Mouse (Mus musculus): ENCODE measurements around the gene Smg1.
A peak's percentile ranks its signal among the peaks of the same experiment; 100 is the strongest.

The Smg1 gene

GRCm38 (mm10) chr7:118154150-118154549 lies 89.3 kb downstream of the Smg1 start:
- DNase-seq (ENCODE audit: low read depth, low spot score), result no peak

- DNase-seq (ENCODE audit: low read depth, low spot score), result no peak
These were observed 99.9 kb downstream of the Smg1 start for GRCm38 (mm10) chr7:118143602-118144001.

GRCm38 (mm10) chr7:118143123-118143522 lies 100.3 kb downstream of the Smg1 start:
- DNase-seq (ENCODE audit: low read depth, low spot score), result no peak

- DNase-seq (ENCODE audit: low read depth, low spot score), result no peak
These were observed 102.2 kb downstream of the Smg1 start for GRCm38 (mm10) chr7:118141271-118141670.

GRCm38 (mm10) chr7:118135128-118135527 lies 108.3 kb downstream of the Smg1 start:
- no peak for DNase-seq (ENCODE audit: low read depth, low spot score)

- peak; percentile 99 for DNase-seq (ENCODE audit: low read depth, low spot score)
These were observed 113.9 kb downstream of the Smg1 start, which contains the start of gene Arl6ip1 for GRCm38 (mm10) chr7:118129430-118130041. Gene Arl6ip1, minus strand, starts transcription at chr7:118129662.

- DNase-seq (ENCODE audit: low read depth, low spot score), result no peak
These were observed 114.5 kb downstream of the Smg1 start for GRCm38 (mm10) chr7:118128925-118129429.

- DNase-seq (ENCODE audit: low read depth, low spot score), result no peak
These were observed 117.1 kb downstream of the Smg1 start for GRCm38 (mm10) chr7:118126219-118126875.

GRCm38 (mm10) chr7:118125736-118126135 lies 117.7 kb downstream of the Smg1 start:
- no peak for DNase-seq (ENCODE audit: low read depth, low spot score)

GRCm38 (mm10) chr7:118123512-118124411 lies 119.7 kb downstream of the Smg1 start:
- no peak for DNase-seq (ENCODE audit: low read depth, low spot score)

GRCm38 (mm10) chr7:118122235-118122634 lies 121.2 kb downstream of the Smg1 start:
- no peak for DNase-seq (ENCODE audit: low read depth, low spot score)

- DNase-seq (ENCODE audit: low read depth, low spot score), result no peak
These were observed 122.8 kb downstream of the Smg1 start for GRCm38 (mm10) chr7:118120654-118121053.

- peak; percentile 63 for DNase-seq (ENCODE audit: low read depth, low spot score)
These were observed 123.5 kb downstream of the Smg1 start for GRCm38 (mm10) chr7:118119946-118120345.

GRCm38 (mm10) chr7:118119142-118119541 lies 124.3 kb downstream of the Smg1 start:
- DNase-seq (ENCODE audit: low read depth, low spot score), result no peak

- no peak for DNase-seq (ENCODE audit: low read depth, low spot score)
These were observed 125.0 kb downstream of the Smg1 start for GRCm38 (mm10) chr7:118118426-118118825.

GRCm38 (mm10) chr7:118117539-118118210 lies 125.8 kb downstream of the Smg1 start:
- DNase-seq (ENCODE audit: low read depth, low spot score), result no peak

- DNase-seq (ENCODE audit: low read depth, low spot score), result no peak
These were observed 126.5 kb downstream of the Smg1 start for GRCm38 (mm10) chr7:118116787-118117538.

GRCm38 (mm10) chr7:118115877-118116568 lies 127.4 kb downstream of the Smg1 start, which contains the start of gene Rps15a:
Gene Rps15a, minus strand, starts transcription at chr7:118116188.
- DNase-seq (ENCODE audit: low read depth, low spot score), result peak; percentile 97

GRCm38 (mm10) chr7:118115533-118115876 lies 128.0 kb downstream of the Smg1 start:
- DNase-seq (ENCODE audit: low read depth, low spot score), result no peak
